Mouse (Mus musculus) c-Kit-positive CD71-negative TER-119-negative erythroid progenitor cells, embryonic 14.5 days (primary cell): Measurements from ENCODE around the gene Rab30.
A peak's percentile ranks its signal among the peaks of the same experiment; 100 is the strongest.
"Not testable (repeated sequence)": the region's sequence is repeated elsewhere in the genome, so short reads cannot be mapped to it uniquely, and the experiment has no call there.

Experiments used
- DNase-seq: peaks from one replicate; pipeline ENCODE4 v3.0.0-alpha.2; 2013; ENCODE audit warnings: low read depth

The Rab30 gene

DNA sequence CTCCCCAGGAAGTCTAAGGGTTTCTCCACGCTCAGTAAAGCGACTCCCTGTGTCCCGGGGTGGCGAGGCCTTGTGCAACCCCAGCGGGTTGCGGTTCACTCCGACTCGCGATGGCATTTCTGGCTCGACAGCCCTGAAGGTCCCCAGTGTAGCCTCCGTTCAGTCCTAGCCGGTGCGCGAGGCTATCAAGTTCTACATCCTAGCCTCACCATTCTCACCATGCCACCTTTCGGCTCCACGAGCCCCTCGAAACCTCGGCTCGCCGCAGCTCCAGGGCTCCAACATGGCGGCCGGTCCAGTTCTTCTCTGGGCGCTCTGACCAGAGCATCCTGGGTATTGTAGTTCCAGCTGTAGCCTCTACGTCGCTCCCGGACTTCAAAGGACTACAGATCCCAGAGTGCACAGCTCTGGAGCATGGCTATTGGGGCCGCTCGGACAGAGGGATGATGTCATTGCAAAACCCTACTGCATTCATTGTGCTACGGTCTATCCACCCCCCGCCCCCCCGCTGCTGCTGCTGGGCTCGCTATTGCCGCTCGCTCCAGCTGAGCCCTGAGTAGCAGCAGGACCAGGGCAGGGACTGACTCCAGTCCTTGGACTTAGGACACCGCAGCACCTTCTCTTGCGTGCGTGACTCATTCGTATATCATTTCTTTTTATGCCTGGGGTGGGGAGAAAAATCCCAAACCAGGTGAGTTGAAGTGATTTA, at the start of gene Rab30:
TSS of gene Rab30 (plus strand) at position 452 of the 709 bp plus-strand sequence.
- DNase-seq, result peak; percentile 88

DNA sequence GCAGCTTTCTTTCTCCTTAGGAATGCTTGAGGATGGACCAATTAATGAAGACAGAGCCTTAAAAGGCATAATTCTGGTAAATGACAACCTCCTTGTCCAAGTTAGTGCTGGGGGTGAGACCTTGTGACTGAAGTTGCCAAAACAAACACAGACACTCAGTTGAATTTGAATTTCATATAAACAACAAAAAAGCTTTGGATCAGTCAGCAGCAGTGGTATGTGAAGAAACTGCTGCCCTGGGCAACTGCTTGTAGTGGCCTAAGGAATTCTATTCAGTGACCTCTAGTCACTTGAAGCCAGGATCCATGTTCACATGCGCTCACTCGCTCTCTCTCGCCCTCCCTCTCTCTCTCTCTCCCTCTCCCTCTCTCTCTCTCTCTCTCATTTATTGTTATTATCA, 45.0 kb upstream of the Rab30 start:
- no peak for DNase-seq

DNA sequence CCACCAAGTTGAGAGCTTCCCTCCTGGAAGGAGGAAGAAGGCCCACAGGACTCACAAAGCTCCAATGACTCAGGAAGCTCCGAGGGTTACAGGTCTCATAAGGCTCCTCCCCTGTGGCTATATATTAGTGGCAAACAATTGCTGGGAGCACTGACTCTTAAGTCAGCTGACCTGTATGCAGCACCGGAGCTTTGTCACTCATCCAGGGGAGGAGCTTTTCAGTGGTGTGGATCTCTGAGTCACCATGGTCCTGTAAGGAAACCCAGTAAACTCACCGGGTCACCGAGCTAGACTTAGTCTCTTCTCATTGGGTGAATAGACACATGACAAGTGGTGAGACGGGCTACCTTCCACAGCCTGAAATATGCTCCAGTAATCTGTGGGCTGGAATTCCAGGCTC, 42.6 kb upstream of the Rab30 start:
- no peak for DNase-seq

DNA sequence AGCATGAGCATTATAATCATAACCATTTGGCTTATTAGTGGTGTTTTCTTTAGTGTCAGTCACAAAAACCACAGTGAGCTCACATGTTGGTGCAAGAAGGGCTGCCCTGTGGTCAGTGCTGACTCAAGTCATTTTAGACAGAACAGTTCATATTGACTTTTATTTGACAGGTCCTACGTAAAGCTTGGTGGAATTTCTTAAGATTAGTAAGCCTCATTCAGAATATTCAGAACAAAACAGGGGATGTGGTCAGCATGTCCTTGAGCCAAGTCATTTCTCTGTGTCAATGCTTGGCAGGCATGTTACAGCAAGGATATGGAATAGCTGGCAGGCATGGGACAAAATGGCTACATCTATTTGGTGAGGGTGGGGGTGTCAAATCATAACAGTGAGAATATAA, 37.7 kb upstream of the Rab30 start:
- DNase-seq, result no peak

DNA sequence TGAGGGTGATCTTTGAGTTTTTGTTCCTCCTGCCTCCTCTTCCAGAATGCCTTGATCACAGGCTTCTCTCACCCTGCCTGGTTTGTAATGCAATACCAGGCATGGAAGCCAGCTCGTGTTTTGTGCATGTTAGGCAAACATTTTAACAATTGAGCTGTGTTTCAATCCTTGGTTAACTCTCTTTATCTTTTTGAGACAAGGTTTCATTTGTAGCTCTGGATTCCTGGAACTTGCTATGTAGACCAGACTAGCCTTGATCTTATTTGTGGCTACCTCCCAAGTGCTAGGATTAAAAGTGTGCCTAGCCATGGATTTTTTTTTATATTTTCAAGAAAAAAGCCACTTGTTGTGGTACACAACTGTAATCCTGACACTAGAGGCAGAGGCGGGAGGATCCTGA, 35.9 kb upstream of the Rab30 start:
- DNase-seq, result no peak

DNA sequence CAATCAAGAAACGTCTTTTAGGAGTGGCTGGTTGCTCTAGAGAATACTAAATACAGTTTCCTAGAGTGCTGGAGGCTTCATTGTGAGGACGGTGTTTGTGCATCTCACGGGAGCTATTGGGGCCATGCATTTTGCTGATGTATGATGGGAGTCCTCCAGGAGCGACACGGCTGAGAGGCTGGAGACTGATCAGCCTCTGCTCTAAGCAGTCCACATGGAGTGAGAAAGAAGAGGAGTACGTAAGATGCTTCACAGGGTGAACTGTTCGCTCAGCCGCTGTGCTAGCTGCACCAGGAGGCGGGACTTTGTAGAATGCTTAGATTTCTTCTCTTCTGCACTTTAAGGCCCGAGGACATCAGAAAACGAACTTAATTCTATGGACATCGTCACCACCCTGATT, 34.7 kb upstream of the Rab30 start:
- no peak for DNase-seq

DNA sequence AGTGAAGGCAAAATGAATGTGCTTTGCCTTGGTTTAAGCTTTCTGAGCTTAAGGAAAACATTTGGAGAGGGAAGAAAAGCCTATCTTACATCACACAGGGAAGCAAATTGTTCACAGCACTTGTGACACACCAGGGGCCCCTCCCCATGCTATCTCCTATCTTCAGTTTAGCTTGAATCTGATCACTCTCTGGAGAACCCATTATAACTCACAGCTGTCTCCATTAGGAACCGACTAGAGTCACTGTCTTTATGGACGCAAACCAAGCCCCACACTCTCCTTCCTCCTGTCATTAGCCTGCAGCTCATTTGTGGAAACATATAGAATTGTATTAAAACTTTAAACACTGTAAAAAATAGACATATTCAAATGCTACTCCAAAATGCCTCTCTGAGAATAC, 31.8 kb upstream of the Rab30 start:
- no peak for DNase-seq

DNA sequence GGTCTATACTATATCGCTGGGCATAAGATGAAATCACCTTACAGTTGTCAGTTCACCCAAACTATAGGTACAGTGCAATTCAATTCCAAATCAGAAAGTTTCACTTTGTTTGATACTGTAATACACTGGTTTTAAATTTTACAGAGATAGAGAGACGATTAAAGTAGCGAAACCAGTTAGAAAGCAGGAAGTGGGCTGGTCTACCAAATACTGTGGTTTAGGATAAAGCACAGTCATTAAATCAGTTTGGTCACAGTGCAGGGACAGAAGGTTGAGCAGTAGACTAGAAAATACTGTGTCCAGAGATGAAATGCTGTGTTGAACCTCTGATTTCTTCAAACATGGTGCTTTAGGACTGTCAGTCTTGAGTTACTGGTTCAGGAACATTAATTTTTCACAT, 29.8 kb upstream of the Rab30 start:
- DNase-seq, result no peak

DNA sequence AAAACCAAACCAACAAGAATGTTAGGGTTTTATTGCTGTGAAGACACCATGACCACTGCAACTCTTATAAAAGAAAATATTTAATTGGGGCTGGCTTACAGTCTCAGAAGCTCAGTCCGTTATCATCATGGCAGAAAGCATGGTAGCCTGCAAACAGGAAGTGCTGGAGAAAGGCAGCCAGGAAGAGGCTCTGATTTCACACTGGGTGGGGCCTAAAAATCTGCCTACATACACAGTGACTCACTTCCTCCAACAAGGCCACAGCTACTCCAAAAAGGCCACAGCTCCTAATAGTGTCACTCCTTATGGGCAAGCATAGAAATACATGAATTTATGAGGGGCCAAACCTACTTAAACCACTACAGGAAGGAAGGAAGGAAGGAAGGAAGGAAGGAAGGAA, 26.3 kb upstream of the Rab30 start:
- DNase-seq, result no peak

DNA sequence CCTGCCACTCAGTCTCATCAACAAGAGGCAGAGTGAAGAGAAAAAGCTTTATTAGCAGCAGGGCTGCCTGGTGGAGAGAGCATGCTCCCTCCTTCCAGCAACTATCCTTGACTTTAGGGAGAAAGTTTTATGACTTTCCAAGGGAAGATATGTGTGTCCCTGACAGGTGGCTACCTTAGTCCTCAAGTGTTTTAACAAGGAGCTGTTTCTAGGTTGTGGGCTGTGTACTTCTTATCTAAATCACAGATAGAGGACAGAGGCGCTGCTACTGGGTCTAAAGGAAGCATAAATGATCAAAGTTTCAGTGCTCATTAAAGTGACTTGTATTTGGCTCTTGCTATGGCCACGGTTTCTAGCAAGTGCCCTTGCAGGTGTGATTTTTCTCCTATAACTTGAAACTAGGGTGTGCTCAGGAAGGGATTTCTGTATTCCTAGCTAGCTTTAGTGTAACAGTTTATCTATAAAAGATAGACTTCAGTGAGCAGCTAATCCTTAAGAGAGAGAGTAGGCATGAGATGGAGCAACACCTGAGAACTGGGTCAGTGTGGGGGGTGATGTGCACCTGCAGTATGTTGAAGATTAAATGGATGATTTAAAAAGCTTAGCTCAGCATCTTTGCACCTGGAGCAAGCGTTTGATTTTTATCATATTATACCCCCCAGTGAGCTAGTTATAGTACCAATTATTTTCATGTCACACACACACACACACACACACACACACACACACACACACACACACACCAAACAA, 21.1 kb upstream of the Rab30 start:
- DNase-seq, result no peak

DNA sequence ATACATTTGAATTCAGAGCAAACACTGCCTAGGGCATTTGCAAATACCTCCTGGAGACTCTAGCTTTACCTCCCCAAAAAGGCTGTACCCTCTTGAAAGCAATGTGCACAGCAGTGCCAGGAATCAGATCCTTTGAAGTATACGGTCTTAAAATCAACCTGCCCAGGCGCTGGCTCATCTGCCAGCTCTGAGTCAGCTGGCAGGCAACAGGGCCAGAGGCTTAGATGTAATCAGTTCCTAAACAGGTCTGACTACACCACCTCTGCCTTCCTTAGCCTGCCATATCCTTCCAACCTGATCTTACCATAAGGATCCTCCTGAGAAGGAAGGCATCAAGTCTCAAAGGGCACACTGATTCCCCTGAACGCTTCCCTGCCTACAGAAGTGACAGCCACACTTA, 17.7 kb upstream of the Rab30 start:
- DNase-seq, result no peak

DNA sequence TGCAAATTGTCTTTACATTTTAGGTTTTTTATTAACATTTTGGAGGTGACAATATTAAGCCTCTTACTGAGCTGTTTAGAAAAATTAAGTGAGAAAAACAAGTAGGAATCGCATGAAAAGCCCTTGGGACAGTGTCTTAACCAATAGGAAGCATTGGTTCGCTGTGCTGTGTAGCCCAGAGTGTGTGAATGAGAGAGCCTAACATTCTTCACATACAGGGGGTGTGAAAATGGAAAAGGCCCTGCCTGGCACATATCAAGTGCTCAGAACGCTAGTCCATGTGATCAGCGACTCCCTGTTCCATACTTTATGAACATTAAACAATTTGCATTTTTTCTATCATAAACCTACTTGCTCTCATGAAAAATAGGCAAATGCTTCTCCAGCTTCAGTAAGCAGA, 17.1 kb upstream of the Rab30 start:
- DNase-seq, result no peak

DNA sequence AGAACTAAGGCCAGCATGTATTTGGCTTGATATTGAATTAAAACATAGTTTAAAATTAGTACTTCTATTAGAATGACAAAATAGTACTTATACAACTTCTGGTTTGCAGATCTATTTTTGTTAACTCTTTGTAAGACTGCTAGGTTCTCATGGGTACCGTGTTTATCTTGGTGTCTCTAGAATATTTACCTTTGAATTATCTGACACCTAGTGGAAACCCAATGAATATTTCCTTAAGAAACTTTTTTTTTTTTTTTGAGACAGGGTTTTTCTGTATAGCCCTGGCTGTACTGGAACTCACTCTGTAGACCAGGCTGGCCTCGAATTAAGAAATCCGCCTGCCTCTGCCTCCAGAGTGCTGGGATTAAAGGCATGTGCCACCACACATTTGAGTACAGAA, 11.8 kb upstream of the Rab30 start:
- not testable (repeated sequence) for DNase-seq

DNA sequence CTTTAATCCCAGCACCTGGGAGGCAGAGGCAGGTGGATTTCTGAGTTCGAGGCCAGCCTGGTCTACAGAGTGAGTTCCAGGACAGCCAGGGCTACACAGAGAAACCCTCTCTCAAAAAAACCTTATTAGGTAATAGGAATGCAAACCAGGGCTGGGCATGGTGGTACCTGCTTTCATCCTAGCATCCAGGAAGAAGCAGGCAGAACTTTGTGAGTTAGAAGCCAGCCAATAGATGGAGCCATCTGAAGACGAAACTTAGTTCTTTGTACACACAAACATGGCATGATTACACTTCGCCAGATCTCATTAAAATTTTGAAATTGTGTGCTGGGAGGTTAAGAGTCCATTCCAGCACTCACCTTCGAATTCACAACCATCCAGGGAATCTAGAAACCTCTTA, 10.9 kb upstream of the Rab30 start:
- no peak for DNase-seq

DNA sequence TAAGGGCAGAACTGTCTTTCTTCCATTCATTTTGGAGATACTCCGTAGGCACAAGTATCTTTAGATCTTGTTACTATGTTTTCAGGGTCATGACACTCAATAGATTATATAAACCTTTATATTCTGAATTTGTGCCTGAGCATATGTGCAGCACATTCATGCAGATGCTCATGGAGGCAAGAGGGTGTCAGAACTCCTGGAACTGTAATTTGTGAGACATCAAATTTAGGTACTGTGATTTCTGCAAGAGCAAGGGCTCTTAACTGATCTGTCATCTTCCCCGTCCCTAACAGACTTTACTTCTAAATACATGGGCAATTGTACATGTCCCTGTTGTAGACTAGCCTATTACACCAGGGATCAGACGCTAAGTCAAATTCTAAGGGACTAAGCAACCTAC, 10.4 kb upstream of the Rab30 start:
- DNase-seq, result no peak

DNA sequence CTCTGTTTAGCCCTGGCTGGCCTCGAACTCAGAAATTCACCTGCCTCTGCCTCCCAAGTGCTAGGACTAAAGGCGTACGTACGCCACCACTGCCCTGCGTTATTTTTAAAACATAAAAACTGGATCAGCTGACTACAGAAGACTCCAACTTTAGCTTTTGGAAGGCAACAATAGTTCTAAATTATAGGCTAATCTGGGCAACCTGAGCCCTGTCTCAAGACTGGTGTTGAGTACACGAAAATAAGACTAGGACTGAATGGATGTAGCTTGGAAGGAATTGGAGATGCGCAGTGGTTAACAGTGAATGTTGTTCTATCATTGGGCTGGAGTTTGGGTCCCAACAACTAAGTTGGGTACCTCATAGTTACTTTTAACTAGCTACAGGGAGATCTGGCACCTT, 9.3 kb upstream of the Rab30 start:
- no peak for DNase-seq

DNA sequence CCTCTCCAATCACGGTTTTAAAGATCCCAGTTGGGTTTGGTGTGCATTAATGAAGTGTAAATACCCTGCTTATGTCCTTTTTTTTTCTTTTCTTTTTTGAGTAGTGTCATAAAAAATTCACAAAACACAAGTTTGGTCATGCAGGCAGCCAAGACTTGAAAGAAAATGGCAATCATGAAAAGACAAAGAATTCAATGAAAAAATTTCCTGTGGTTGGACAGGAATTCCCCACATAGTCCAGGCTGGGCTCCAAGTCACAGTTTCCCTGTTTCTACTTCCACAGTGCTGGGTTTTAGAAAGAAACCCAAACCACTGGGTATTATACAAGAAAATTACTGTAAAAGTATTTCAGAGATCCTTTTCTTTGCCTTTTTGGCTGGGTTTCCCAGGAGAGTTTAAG, 3.8 kb upstream of the Rab30 start:
- no peak for DNase-seq

DNA sequence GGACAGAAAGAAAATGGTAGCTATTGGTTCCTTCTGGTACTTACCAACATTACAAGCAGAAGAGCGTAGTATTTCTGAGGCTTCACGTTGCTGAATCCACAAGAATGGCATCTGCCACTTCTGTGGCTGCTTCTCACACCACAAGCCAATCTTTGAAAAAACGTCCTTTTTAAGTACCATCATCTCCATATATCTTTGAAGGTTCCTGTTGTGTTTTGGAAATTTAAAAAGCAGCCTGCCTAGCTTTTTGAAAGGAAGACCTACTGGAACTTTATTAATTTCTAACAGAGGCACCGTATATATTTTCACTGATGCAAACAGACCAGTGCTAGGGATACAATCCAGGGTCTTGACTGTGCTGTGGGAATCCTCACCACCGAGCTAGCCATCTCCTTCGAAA, 1.4 kb upstream of the Rab30 start:
- DNase-seq, result no peak

DNA sequence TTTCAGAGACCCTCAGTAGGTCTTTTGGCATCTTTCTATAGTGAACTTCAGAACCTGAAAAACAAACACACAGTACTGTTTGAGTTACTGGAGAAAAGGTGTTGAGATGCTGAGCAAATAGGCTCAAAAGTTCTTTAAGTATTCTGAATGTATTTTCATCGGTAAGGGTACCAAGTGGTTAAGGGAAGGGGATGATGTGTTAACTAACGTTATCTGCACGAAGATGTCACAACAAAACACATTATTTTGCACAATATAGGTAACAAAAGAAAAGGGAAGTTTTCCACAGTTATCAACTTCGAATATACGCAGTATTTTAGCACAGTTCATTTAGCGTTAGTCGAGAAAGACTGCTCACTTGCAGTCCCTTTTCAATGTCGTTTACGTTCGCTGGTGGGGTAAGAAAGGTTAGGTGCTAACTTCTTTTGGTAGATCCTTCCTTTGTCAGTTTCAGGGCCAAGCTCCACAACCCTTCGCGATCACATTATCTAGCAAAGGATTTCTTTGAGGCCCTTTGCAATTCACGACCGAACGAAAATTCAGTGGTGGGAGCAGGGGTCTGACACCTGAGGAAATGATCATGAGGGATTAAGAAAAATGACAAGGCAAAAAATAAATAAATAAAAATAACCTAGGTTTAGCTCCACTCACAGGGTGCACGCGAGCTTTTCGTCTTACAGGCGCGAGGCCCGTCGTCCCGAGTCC, 840 bp upstream of the Rab30 start:
- no peak for DNase-seq

DNA sequence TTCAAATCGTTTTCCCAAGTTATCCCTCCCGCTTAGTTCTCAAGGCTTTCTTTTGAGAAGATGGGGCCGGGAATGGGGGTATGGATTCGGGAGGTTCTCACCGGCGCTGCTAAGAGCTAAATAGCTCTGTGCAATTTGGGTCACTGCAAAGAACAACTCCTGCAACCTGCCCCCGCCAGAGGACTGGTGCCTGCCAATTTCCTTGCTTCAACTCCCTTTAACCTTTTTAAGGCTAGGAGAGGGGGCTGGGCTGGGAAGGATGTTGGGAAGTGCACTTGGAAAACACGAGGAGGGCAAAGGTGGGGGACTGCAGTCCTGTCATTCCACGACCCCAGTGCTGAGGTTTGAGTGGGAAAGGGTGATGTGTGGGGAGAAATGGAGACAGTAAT, 452 bp downstream of the Rab30 start:
- DNase-seq, result no peak

DNA sequence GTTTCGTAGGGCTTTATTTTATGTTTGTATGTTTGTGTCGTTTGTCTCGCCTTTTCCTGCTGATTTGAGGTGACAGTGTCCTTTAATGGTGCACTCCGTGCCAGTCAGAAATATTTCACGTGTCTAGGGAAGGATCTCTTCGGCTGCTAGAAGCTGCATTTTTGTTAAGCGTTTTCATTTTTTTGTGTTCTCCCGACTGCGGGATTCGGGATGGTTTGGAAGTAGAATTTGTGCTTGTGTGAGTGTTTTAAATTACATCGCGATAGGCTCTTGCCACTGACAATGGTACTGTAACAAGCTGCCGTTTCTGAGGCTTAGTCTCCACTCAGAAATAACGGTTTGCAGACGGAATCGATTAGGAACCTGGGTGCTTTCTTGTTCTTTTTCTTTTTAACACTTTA, 938 bp downstream of the Rab30 start:
- no peak for DNase-seq

DNA sequence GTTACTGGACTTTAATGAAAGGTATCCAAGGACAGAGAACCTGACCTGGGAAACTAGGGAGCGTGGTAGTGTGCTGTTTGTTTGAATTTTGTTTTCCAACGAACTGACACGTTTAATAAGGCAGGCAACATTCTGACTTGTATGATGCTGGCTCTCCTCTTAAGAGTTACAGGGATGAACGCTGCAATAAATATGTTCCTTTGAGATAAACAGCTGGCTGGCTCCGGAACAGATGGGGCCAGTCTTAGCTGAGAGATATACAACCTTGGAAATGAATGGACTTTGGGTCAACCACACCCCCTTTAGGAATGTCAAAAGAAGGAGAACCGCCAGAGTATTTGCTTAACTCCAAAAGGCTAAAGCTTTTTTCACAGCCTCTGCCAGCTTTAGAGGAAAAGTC, 1.4 kb downstream of the Rab30 start:
- no peak for DNase-seq

DNA sequence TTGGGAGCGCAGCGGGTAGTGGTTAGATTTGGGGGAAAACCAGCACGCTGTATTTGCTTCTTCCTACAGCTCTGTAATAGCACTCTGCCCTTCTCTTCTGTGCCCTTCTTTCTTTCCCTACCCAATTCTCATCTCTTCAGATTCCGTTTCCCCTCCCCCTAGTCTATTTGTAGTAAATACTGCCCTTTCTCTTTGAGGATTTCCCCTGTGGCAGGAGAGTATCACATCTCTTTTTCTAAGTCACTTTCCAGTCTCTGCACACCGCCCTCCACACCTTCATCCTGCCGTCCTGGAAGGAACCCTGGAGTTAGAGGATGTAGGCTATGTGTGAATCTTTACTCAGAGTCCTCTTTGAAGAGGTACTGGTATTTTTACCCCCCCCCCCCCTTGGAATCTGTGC, 1.9 kb downstream of the Rab30 start:
- no peak for DNase-seq
